Mouse (Mus musculus): Measurements from ENCODE around the gene Bet1l. TPM values are rescaled to one million over a fixed set of nuclear protein-coding genes. Genes with fewer than 3 reads are reported as not detected.

Bet1l gene
- total RNA-seq, 2 experiments from 2014 or later = 6.0 to 6.9 TPM

DNA sequence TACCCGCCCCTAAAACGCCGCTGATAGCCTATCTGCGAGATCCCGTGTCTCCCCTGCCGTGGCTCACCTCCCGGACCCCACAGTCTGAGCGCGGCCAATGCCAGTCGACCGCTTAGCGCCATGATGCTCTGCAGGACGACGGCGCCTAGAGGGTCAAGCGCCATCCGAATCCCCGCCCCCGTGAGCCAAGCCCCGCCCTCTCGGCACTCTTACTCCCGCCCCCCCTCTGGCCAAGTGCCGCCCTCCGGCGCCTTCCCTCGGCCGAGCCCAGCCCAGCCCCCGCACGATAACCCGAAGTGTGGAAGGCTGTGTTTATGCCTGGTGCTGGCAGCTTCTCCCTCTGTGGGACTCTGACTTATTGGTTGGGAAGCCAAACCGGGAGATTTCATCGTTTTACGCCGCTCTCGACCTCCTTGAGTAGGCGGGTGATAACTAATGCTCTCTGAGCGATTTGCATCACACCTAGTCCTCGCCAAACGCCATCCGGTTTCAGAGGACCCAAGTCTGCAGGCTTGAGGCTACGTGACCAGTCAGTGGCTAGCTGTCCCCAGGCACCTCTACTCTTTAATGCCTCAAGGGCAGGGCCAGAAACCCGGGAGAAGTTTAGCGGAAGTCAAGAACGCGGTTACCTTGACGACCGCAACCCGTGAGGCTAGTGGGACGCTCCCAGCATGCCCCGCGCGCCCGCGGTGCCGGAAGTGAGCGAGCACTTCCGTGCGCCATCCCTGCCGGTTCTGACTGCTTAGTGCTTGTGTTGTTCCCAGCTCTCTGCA is 24.5 kb upstream of the Bet1l start, which contains the start of the genes Psmd13 and Sirt3:
TSS of gene Psmd13 (plus strand) at position 273 of the 773 bp plus-strand sequence.
TSS of gene Sirt3 (minus strand) at position 614 of the 773 bp plus-strand sequence.
- Histone ChIP-seq H3K27ac (peak within 1 kb of the TSS; percentile 89), H3K4me3 (peak within 1 kb of the TSS; percentile 82)
- intact Hi-C loops (cut with DNase I) = loop anchor here (2.0 kb wide), 2 partner anchors 21 to 25 kb away; partner anchors contain the start of genes Bet1l, Gm45785 and Ric8a
- DNase-seq = peak; percentile 96
- TF ChIP-seq CTCF (IDR thresholded peaks at IDR 0.05) = no peak

DNA sequence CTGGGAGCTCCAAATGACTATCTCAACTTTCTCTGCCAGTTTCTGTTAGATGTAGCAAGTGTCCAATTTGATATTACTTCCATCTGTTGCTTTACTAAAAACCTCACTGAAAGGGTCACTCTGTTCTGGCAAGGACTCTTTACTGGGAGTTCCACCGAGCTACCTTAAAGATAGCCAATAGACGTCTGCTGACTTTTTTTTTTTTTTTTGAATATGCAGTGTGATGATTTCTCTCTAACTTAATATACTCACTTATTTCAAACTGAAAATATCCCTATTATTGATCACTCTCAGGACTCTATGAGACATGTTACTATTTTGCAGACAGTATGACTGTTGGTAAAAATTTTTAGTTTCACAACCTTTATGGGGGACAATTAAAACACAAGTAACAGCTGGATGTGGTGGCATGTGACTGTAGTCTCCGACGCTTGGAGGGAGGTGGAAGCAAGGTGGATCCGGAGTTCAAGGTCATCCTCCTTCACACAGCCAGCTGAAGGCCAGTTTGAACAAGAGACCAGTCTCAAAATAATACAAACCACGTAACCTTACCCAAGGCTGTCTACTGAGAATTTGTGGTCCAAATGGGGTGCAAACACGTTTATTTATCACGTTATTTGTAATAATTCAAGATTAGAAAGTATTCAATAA is 23.6 kb upstream of the Bet1l start:
- no peak for DNase-seq
- intact Hi-C loops (cut with DNase I) = loop anchor here (2.0 kb wide), 2 partner anchors 22 to 24 kb away; partner anchors contain the start of genes Bet1l, Gm45785 and Ric8a
- no peak for TF ChIP-seq CTCF (IDR thresholded peaks at IDR 0.05)
- peak overlapping the region; percentile 82 for H3K4me3 ChIP-seq
- H3K27ac ChIP-seq = peak overlapping the region; percentile 89

DNA sequence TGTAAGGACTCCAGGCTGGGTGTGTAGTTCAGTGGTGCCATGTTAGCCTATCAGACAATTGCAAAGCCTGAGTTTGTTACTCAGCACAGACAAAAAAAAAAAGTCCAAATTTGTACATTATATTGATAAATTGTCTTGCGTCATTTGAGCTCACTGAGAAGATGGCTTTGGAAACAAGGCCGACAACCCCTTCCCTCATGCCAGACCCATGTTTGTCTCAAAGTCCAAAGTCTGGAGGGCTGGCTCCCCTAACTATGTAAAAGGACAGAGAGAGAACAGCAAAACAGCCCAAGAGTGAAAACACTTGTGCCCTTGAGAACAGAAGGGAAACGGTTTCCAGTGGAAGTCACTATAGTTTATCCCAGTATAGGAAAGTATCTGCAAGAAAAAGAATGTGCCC is 23.0 kb upstream of the Bet1l start:
- intact Hi-C loops (cut with DNase I) = loop anchor here (2.0 kb wide), 2 partner anchors 22 to 24 kb away; partner anchors contain the start of genes Bet1l, Gm45785 and Ric8a
- peak overlapping the region; percentile 89 for H3K27ac ChIP-seq
- no peak for DNase-seq
- peak overlapping the region; percentile 82 for H3K4me3 ChIP-seq
- TF ChIP-seq CTCF (IDR thresholded peaks at IDR 0.05) = no peak

DNA sequence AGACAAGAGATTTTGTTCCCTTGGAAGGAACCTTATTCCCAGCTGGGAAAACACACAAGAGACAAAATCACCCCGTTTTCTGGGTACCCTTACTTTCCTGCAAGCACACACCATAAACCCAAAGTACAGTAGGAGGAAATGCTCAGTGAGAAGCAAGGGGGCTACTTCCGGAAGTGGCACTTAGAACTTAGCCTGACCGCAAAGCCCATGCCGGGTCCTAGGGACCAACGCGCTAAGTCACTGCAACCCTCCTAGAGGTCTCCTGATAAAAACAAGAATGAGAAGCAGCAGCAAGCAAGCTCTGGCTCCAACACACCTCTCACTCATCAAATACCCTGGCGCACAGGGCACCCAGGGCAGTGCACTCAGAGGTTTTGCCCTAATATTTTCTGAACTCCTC is 22.0 kb upstream of the Bet1l start:
- no peak for TF ChIP-seq CTCF (IDR thresholded peaks at IDR 0.05)
- intact Hi-C loops (cut with DNase I) = no loop called here

DNA sequence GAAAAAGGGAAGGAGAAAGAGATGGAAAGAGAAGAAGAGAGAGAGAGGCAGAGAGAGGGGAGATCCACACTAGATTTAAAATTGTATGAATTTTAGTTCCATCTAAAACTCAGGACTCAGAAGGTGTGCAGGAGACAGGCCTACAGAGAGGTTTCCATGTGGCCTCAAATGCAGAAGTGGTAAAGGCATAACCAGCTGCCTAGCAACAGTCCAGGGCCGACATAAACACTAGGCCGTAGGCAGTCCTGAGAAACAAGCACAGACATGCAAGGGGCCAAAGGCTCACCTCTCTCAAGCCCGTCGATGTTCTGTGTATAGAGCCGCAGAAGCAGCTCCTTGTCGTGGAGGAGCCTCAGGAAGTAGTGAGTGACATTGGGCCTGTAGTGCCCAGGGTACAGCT is 20.0 kb upstream of the Bet1l start:
- intact Hi-C loops (cut with DNase I) = no loop called here
- H3K27ac ChIP-seq = no peak overlapping the region
- no peak for DNase-seq
- no peak overlapping the region for H3K4me3 ChIP-seq
- TF ChIP-seq CTCF (IDR thresholded peaks at IDR 0.05) = no peak

More for the DNA sequence above, 22.0 kb upstream of the Bet1l start:
- H3K4me3 ChIP-seq = no peak overlapping the region
- no peak overlapping the region for H3K27ac ChIP-seq
- DNase-seq = no peak

DNA sequence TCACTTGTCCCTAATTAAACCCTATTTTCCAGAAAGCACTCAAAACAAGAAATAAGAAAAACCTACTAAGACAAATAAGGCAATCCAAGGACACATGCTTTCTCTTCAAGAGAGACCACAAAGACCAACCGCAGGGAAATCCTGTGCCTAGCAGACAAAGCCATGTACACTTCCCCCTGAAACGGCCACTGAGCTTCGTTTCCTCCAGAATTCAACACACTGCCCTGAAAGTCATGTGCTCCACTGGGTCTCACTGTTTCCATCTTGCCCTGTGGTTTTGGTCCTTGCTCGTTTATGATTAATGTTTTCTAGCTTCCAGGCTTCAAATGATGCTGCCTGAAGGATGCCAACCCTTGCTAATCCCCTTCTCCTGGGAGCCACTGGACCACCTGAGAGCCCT is 16.8 kb upstream of the Bet1l start:
- intact Hi-C loops (cut with DNase I) = no loop called here
- no peak for DNase-seq
- TF ChIP-seq CTCF (IDR thresholded peaks at IDR 0.05) = no peak
- Histone ChIP-seq H3K27ac (no peak overlapping the region), H3K4me3 (no peak overlapping the region)

DNA sequence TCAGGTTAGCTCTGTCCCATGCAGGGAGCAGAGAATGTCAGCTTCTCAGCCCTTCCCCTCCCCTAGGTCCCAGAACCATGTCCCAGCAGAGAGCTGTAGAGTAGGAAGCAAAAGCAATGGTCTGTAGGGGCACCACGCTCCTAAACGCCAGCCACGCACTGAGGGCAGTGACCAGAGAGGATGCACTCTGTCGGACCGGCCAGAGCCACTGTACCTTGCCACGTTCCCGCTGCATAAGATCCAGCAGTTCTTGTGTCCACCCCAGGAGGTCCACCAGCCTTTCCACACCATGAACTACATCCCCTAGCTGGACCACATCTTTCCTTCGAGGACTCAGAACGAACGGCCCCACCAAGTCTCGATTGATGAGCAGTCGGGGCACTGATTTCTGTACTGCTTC is 7.4 kb upstream of the Bet1l start:
- no peak overlapping the region for H3K4me3 ChIP-seq
- DNase-seq = no peak
- TF ChIP-seq CTCF (IDR thresholded peaks at IDR 0.05) = no peak
- intact Hi-C loops (cut with DNase I) = no loop called here
- no peak overlapping the region for H3K27ac ChIP-seq

DNA sequence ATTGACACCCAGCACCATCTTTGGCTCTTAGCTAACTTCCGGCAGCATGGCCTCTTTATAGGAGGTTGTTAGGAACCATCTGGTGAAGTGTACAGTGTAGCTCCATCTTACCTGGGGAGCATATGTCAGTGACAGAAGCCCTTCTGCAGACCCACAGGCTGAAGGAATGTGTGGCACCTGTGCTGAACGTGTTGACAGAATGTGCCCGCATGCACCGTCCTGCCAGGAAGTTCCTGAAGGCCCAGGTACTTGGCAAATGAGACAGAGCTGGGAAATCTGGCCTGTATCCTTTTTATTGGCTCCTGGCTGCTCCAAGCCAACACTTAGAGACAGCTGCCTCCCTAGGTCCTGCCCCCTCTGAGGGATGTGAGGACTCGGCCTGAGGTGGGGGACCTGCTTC is 3.4 kb upstream of the Bet1l start:
- no peak overlapping the region for H3K27ac ChIP-seq
- H3K4me3 ChIP-seq = no peak overlapping the region
- no peak for DNase-seq
- intact Hi-C loops (cut with DNase I) = no loop called here
- TF ChIP-seq CTCF (IDR thresholded peaks at IDR 0.05) = no peak

DNA sequence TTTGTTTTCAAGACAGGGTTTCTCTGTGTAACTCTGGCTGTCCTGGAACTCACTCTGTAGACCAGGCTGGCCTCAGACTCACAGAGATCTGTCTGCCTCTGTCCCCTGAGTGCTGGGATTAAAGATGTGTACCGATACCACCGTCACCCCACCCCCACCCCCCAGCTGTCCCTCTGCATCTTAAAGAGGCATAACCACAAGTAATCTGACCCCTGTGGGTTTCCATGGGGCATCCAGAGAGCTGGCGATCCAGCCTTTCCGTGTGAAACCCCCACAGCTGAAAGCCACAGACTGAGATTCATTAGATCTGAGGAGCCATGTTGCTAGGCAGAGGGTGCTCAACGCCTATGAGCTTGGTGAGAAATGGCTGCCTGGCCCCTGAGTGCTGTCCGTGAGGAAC is 2.6 kb upstream of the Bet1l start:
- no peak overlapping the region for H3K4me3 ChIP-seq
- peak; percentile 6 for DNase-seq
- intact Hi-C loops (cut with DNase I) = no loop called here

DNA sequence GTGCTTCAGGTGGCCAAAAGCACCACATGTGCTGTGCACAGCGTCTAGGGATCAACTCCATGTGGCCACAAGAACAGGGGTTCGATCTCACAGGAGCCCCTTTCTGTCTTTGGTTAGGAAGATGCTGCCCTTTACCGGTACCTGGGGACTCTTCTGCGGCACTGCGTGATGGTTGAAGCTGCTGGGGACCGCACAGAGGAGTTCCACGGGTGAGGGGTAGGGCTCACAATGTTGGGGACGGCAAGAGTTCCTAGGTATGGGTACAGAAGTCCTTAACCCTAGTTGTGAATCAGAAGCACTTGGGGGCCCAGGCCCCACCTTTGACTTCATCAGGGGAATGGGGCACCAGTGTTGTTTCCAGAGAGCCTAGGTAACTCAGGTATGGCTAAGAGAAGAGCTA is 1.4 kb upstream of the Bet1l start:
- peak overlapping the region; percentile 96 for H3K4me3 ChIP-seq
- no peak for DNase-seq
- no peak overlapping the region for H3K27ac ChIP-seq
- no peak for TF ChIP-seq CTCF (IDR thresholded peaks at IDR 0.05)
- intact Hi-C loops (cut with DNase I) = no loop called here

More for the DNA sequence above, 2.6 kb upstream of the Bet1l start:
- no peak for TF ChIP-seq CTCF (IDR thresholded peaks at IDR 0.05)
- H3K27ac ChIP-seq = no peak overlapping the region

DNA sequence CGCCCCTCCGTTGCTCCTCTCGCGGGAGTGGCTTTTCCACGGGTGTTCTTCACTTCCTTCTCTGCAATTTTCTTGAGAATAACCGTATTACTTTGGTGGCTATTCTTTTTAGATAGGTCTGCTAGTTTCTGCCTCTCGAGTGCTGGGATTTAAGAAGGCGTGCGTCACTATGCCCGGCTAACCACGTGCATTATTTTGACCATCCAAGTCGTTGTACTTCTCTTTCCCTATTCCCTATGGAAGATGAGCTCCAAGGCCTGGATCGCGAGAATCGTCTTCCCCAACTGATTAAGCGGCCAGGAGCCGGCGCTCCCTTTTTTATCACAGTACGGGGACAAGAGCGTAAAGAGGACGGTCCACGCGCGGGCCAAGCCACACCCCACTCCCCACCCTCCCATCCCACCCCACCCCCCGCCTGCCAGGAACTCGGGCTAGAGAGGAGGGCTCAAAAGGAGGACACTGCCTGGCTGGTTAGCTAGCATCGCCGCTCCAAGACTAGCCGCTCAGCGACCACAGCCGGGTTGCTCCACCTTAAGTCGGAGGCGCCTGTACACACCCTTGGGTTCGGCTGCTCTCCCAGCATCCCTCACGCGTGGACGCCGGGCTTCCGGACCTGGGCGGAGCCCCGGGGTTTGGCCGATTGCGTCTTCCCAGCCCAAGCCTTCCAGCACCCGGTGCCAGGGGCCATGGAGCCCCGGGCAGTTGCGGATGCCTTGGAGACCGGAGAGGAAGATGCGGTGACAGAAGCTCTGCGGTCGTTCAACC is 410 bp downstream of the Bet1l start, which contains the start of gene Ric8a:
TSS of gene Ric8a (plus strand) at position 173 of the 765 bp plus-strand sequence.
- H3K4me3 ChIP-seq = peak within 1 kb of the TSS; percentile 96
- no peak for TF ChIP-seq CTCF (IDR thresholded peaks at IDR 0.05)
- intact Hi-C loops (cut with DNase I) = loop anchor here (2.0 kb wide), 2 partner anchors 24 to 46 kb away; partner anchors contain the start of gene Psmd13
- DNase-seq = peak; percentile 95
- peak within 1 kb of the TSS; percentile 99 for H3K27ac ChIP-seq
